Mouse (Mus musculus): Measurements from ENCODE around the gene Gpr176.

GRCm38 (mm10) chr2:118322663-118323062 lies 50.6 kb downstream of the Gpr176 start:
- TF ChIP-seq CTCF (IDR thresholded peaks at IDR 0.05; ENCODE audit: low read depth, low read length) = no peak
- no peak for TF ChIP-seq POLR2A (IDR thresholded peaks at IDR 0.05; ENCODE audit: insufficient read depth, low read length)
- no peak for TF ChIP-seq EP300 (IDR thresholded peaks at IDR 0.05; ENCODE audit: insufficient read depth, low read depth, low read length)
